Mouse (Mus musculus) megakaryocyte, embryonic 14.5 days (primary cell): ENCODE measurements around the gene Tal1.

Experiments
- FLI1 ChIP-seq: IDR thresholded peaks from 2 replicates; pipeline ENCODE4 v1.6.1; 2012; ENCODE audit warnings: low read length, inconsistent platforms, mixed read lengths
- GATA1 ChIP-seq: IDR thresholded peaks from 3 replicates; pipeline ENCODE4 v1.6.1; 2012; ENCODE audit warnings: mixed read lengths, low read length, inconsistent platforms, borderline replicate concordance

DNA sequence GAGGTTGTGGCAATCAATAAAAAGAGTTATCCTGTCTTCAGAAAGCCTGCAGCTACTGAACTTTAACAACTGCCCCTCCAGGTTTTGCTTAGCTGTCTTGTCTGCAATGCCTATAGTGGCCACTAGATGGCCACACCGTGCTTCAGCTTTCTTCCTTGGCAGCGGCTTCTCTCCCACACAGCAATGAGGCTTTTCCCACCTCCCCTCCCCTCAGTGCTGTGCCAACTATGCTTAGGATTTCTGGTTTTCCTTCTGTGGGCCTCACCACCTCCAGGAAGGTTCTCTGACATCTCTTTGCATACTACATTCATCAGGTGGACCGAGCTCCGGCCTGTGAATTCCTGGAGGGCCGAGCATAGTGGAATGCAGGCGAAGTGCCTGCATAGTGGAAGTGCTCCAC lies 45.5 kb downstream of the Tal1 start:
- TF ChIP-seq GATA1 (no peak), FLI1 (no peak)
